Mouse (Mus musculus) CH12.LX (cell line): ENCODE measurements around the gene Olfr743.

Experiments
- CHD1 ChIP-seq: IDR thresholded peaks from 2 replicates; pipeline ENCODE4 v1.6.1; 2012; ENCODE audit warnings: low read depth, low read length, improper control_type of control experiment, inconsistent platforms
- CTCF ChIP-seq, 2 experiments: IDR thresholded peaks in 1 of 2; conservative IDR thresholded peaks in 1 of 2; 2 replicates each; pipeline ENCODE4 v1.5.1; 2011 to 2012; ENCODE audit warnings: low read depth in 2 of 2, low read length in 2 of 2, improper control_type of control experiment in 1 of 2, inconsistent platforms in 1 of 2, mild to moderate bottlenecking in 1 of 2, moderate library complexity in 1 of 2
- EP300 ChIP-seq: IDR thresholded peaks from 2 replicates; pipeline ENCODE4 v1.6.1; 2011; ENCODE audit warnings: low read length, improper control_type of control experiment
- HCFC1 ChIP-seq: IDR thresholded peaks from 2 replicates; pipeline ENCODE4 v1.6.1; 2012; ENCODE audit warnings: low read depth, mild to moderate bottlenecking, inconsistent platforms, low read length, improper control_type of control experiment
- JUN ChIP-seq: IDR thresholded peaks from 2 replicates; pipeline ENCODE4 v1.6.1; 2011; ENCODE audit warnings: low read depth, mild to moderate bottlenecking, low read length, improper control_type of control experiment, moderate library complexity; ENCODE audit not compliant: insufficient read depth
- MAFK ChIP-seq: IDR thresholded peaks from 2 replicates; pipeline ENCODE4 v1.6.1; 2011; ENCODE audit warnings: low read length, improper control_type of control experiment; ENCODE audit not compliant: insufficient replicate concordance
- MAZ ChIP-seq: IDR thresholded peaks from 2 replicates; pipeline ENCODE4 v1.6.1; 2012; ENCODE audit warnings: low read depth, mild to moderate bottlenecking, inconsistent platforms, low read length, improper control_type of control experiment, moderate library complexity
- POLR2A ChIP-seq: IDR thresholded peaks from 2 replicates; pipeline ENCODE4 v1.6.1; 2011; ENCODE audit warnings: low read depth, mild to moderate bottlenecking, improper control_type of control experiment, low read length
- SMC3 ChIP-seq: IDR thresholded peaks from 2 replicates; pipeline ENCODE4 v1.6.1; 2011; ENCODE audit warnings: low read depth, low read length, improper control_type of control experiment
- TCF12 ChIP-seq: IDR thresholded peaks from 2 replicates; pipeline ENCODE4 v1.6.1; 2014; ENCODE audit warnings: low read depth, mild to moderate bottlenecking, inconsistent platforms, low read length, improper control_type of control experiment
- UBTF ChIP-seq: IDR thresholded peaks from 2 replicates; pipeline ENCODE4 v1.6.1; 2012; ENCODE audit warnings: low read depth, mild to moderate bottlenecking, inconsistent platforms, low read length, improper control_type of control experiment, moderate library complexity

DNA sequence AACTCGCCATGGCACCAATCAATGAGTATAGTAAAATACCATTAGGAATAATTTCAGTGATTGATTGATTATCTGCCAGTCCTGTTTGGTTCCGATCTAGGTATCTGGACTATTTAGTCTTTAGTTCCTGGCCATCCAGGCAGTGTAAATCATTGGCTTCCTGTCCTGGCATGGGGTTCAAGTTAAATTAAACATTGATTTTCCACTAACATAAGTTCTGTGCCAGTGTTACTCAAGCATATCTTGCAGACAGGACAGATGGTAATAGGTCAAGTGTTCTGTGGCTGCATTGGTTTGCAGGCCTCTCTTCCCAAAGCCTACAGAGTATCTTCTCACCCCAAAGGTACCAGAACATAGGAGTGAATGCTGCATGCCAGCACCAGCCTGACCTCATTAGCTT lies 43.2 kb upstream of the Olfr743 start:
- no peak for TF ChIP-seq CTCF (conservative IDR thresholded peaks at IDR 0.05 in 1 of 2, IDR thresholded peaks at IDR 0.05 in 1 of 2; ENCODE audit: low read depth in 2 of 2, low read length in 2 of 2)
- TF ChIP-seq UBTF, result no peak
- TF ChIP-seq SMC3, result no peak
- no peak for TF ChIP-seq TCF12
- TF ChIP-seq EP300, result no peak
- no peak for TF ChIP-seq MAZ
- no peak for TF ChIP-seq CHD1
- TF ChIP-seq POLR2A, result no peak
- no peak for TF ChIP-seq HCFC1
- TF ChIP-seq JUN, result no peak
- no peak for TF ChIP-seq MAFK
